Mouse (Mus musculus): ENCODE data around the gene Alk. TPM values are rescaled to one million over a fixed set of nuclear protein-coding genes. Genes with fewer than 3 reads are reported as not detected.

Alk gene
- total RNA-seq, 2 experiments from 2014 or later = 0.31 to 0.45 TPM

GRCm38 (mm10) chr17:71999527-72000482 lies 604.6 kb downstream of the Alk start:
- intact Hi-C loops (cut with DNase I; ENCODE audit: low total_unique reads) = no loop called here
- no peak for DNase-seq

GRCm38 (mm10) chr17:71997680-71998079 lies 606.7 kb downstream of the Alk start:
- intact Hi-C loops (cut with DNase I; ENCODE audit: low total_unique reads) = no loop called here
- no peak for DNase-seq

GRCm38 (mm10) chr17:71995539-71995938 lies 608.9 kb downstream of the Alk start:
- DNase-seq = no peak
- intact Hi-C loops (cut with DNase I; ENCODE audit: low total_unique reads) = no loop called here

- intact Hi-C loops (cut with DNase I; ENCODE audit: low total_unique reads) = no loop called here
- DNase-seq = peak; percentile 52
These were observed 610.3 kb downstream of the Alk start for GRCm38 (mm10) chr17:71994144-71994543.

GRCm38 (mm10) chr17:71993011-71993410 lies 611.4 kb downstream of the Alk start:
- intact Hi-C loops (cut with DNase I; ENCODE audit: low total_unique reads) = no loop called here
- no peak for DNase-seq

- intact Hi-C loops (cut with DNase I; ENCODE audit: low total_unique reads) = no loop called here
- DNase-seq = no peak
These were observed 613.2 kb downstream of the Alk start for GRCm38 (mm10) chr17:71991260-71991659.

- no peak for DNase-seq
- intact Hi-C loops (cut with DNase I; ENCODE audit: low total_unique reads) = no loop called here
These were observed 614.2 kb downstream of the Alk start for GRCm38 (mm10) chr17:71990176-71990720.

- intact Hi-C loops (cut with DNase I; ENCODE audit: low total_unique reads) = no loop called here
- DNase-seq = peak; percentile 17
These were observed 615.5 kb downstream of the Alk start for GRCm38 (mm10) chr17:71988736-71989569.

GRCm38 (mm10) chr17:71986998-71987397 lies 617.4 kb downstream of the Alk start:
- intact Hi-C loops (cut with DNase I; ENCODE audit: low total_unique reads) = no loop called here
- DNase-seq = no peak

GRCm38 (mm10) chr17:71986456-71986855 lies 618.0 kb downstream of the Alk start:
- peak; percentile 14 for DNase-seq
- intact Hi-C loops (cut with DNase I; ENCODE audit: low total_unique reads) = no loop called here

- intact Hi-C loops (cut with DNase I; ENCODE audit: low total_unique reads) = no loop called here
- DNase-seq = no peak
These were observed 623.2 kb downstream of the Alk start for GRCm38 (mm10) chr17:71981177-71981576.

- intact Hi-C loops (cut with DNase I; ENCODE audit: low total_unique reads) = no loop called here
- DNase-seq = peak; percentile 11
These were observed 623.8 kb downstream of the Alk start for GRCm38 (mm10) chr17:71980518-71981145.

GRCm38 (mm10) chr17:71979137-71979536 lies 625.3 kb downstream of the Alk start:
- intact Hi-C loops (cut with DNase I; ENCODE audit: low total_unique reads) = no loop called here
- no peak for DNase-seq

GRCm38 (mm10) chr17:71976661-71977060 lies 627.8 kb downstream of the Alk start:
- no peak for DNase-seq
- intact Hi-C loops (cut with DNase I; ENCODE audit: low total_unique reads) = no loop called here

- intact Hi-C loops (cut with DNase I; ENCODE audit: low total_unique reads) = no loop called here
- no peak for DNase-seq
These were observed 630.7 kb downstream of the Alk start for GRCm38 (mm10) chr17:71973704-71974103.

GRCm38 (mm10) chr17:71967356-71967755 lies 637.1 kb downstream of the Alk start:
- intact Hi-C loops (cut with DNase I; ENCODE audit: low total_unique reads) = loop anchor here (5.0 to 10.0 kb wide), 4 partner anchors 275 to 817 kb away; no protein-coding TSS in a partner anchor
- DNase-seq = no peak

GRCm38 (mm10) chr17:71965733-71966606 lies 638.5 kb downstream of the Alk start:
- peak; percentile 65 for DNase-seq
- intact Hi-C loops (cut with DNase I; ENCODE audit: low total_unique reads) = loop anchor here (5.0 to 10.0 kb wide), 4 partner anchors 276 to 819 kb away; no protein-coding TSS in a partner anchor

- DNase-seq = no peak
- intact Hi-C loops (cut with DNase I; ENCODE audit: low total_unique reads) = loop anchor here (5.0 to 10.0 kb wide), 4 partner anchors 278 to 820 kb away; no protein-coding TSS in a partner anchor
These were observed 639.8 kb downstream of the Alk start for GRCm38 (mm10) chr17:71964610-71965009.

Data from gastrocnemius, postnatal 14 days (tissue).